Mouse (Mus musculus) layer of hippocampus, adult 11-12 months (tissue): ENCODE measurements around the gene Polr2j.
"Not testable (repeated sequence)": the region's sequence is repeated elsewhere in the genome, so short reads cannot be mapped to it uniquely, and the experiment has no call there.

Source experiments
- DNase-seq: peaks from one replicate; pipeline ENCODE4 v3.0.0; 2022; ENCODE audit warnings: low spot score

Gene Polr2j

GRCm38 (mm10) chr5:136108486-136108885, 7.9 kb upstream of the Polr2j start:
- DNase-seq, result no peak

GRCm38 (mm10) chr5:136109042-136109441, 7.4 kb upstream of the Polr2j start:
- no peak for DNase-seq

DNA sequence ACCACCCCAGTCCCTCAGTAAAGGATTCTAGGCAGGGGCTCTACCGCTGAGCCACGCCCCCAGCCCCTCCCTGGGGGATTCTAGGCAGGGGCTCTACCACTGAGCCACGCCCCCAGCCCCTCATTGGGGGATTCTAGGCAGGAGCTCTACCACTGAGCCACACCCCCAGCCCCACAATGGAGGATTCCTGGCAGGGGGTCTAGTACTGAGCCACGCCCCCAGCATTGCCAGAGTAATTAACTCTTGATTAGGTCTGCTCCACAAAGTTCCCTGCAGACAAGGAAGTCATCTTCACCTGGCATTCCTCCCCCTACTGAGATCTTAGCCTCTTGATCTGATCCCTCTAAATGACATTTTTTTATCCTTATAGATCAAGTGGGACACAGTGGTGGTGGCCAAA, 2.9 kb upstream of the Polr2j start:
- DNase-seq, result not testable (repeated sequence)

DNA sequence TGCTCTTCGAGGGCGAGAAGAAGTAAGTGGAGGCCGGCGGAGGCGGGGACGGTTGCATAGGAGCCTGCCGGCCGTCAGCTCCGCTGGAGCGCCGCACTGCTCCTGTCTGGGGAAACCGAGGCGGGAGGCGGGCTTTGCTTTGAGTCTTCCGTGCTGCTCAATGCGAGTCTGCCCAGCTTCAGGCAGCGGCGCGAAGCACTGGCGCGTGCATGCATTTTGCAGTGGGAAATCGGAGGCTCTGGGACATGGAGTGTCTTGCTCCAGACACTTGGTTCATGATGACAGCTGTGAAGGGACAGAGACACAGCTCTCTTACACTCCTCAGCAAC, 317 bp downstream of the Polr2j start:
- no peak for DNase-seq

- no peak for DNase-seq
Measured at GRCm38 (mm10) chr5:136122165-136122564, 5.7 kb downstream of the Polr2j start.

- DNase-seq, result peak; percentile 96
Measured at GRCm38 (mm10) chr5:136135571-136136291, 19.3 kb downstream of the Polr2j start, which contains the start of the genes Lrwd1 and Alkbh4. Lrwd1 (minus strand) TSS chr5:136136074. Alkbh4 (plus strand) TSS chr5:136136146.

DNA sequence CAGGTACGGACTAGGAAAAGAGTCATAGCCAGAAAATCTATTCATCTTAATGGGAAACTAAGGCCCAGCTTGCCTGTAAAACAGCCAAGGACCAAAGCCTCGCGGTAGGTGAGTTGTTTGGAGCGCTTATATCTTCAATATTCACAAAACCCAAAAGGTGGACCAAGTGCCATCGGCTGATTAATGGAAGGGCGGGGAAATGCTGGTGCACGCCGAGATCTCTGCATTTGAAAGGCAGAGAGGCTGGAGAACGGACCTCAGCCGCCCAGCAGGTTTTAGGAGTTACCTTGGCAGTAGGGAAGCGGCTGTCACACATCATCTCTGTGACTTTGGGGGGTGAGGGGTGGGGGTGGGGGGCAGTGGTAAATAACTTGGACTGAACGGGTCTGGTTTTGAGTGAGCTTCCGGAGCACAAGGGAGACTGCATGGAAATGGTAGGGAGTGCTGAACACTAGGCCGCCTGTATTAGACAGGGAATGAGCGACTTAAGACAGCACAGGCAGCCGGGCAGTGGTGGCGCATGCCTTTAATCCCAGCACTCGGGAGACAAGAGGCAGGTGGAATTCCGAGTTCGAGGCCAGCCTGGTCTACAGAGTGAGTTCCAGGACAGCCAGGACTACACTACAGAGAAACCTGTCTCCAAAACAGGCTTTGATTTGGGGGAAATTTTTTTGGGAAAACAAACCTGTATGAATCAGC, 20.0 kb downstream of the Polr2j start:
- no peak for DNase-seq

GRCm38 (mm10) chr5:136137658-136138274, 21.3 kb downstream of the Polr2j start:
- DNase-seq, result peak; percentile 36

DNA sequence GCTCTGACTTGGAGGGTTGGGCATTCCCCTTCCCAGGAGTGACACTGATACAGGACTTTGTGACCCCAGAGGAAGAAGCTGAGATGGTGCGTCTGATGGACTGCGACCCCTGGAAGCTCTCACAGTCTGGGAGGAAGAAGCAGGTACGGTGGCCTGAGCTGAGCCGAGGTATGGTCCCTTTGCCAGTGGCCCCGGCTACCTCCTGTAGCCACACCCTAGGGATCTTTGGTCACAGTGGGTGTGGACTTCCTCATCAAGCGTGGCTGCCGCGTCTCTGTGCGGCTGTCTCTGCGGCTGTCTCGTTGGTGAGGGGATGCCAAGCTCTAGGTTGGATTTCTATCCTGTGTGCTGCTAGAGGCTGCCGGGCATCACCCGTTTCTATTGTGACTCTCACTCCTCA, 23.0 kb downstream of the Polr2j start:
- no peak for DNase-seq

GRCm38 (mm10) chr5:136140057-136140482, 23.6 kb downstream of the Polr2j start:
- peak; percentile 44 for DNase-seq

DNA sequence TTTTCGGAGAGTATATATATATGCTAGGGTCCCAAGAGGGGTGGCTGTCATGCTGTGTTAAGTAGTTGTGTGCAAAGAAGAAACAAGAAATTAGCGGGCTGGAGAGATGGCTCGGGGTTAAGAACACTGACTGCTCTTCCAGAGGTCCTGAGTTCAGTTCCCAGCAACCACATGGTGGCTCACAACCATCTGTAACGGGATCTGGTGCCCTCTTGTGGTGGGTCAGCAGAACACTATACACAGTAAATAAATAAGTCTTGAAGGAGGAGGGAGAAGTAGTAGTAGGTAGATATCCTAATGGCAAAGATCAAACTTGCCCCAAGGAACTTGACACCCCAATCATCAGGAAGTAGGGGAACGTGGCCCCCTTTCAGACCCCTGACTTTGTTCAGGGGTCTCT, 26.3 kb downstream of the Polr2j start:
- DNase-seq, result no peak

DNA sequence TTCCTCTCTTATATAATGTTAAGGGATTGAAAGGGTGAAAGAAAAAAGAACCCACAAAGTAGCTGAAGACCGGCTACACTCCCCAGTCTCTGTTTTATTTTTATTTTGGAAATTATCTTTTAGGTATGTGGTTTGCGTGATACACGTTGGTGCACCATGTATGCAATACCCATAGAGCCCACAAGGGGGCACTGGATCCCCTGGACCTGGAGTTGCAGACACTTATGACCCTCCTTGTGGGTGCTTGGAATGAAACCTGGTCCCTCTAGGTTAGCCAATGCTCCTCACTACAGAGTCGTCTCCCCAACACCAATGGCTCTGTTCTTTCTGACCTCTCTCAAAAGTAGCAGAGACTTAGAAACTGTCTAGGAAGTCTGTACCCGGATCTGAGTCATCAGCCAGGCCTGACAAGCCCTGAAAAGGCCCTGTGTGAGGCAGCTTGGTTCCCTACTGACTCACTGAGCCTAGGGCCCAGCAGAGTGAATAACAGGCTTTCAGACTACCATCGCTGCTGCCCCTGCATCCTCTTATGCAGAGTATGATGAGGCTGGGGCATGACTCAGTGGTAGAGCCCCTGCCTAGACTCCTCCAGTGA, 26.8 kb downstream of the Polr2j start:
- DNase-seq, result no peak

GRCm38 (mm10) chr5:136144606-136145430, 28.4 kb downstream of the Polr2j start:
- no peak for DNase-seq

DNA sequence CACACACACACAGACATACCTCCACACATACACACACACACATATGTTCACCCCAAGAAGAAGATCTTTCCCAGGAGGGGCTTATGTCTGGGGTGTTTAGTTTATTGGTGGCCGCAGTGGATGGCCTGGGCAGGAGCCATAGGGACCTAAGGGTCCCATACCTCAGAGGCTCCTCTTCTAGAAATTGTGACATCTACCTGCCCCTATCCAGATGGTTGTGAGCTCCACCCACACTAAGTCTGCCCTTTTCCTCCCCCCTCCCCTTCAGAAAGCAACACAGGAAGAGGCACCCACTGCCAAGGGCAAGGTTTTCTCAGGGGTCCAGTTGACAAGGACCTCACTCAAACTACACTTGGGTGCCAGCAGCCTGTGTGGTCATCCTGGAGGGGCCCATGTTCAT, 30.5 kb downstream of the Polr2j start:
- DNase-seq, result no peak

DNA sequence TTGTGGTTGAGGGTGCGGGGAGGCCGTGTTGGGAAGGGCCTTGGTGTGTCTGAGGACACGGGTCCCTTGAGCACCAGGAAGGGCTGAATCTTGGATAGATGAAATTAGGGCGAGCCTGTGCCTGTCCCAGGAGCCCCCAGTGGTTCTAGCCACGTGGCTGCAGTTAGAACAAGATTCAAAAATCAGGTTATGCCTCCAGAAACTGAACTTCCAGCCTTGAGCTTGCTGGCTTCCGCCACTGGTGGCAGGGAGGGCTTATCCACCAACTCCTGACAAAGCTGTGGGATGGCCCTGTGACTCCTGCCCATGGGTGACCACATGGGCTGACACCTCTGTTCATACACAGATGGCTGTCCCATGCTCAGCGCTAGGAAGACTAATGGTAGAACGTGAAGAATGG, 31.3 kb downstream of the Polr2j start:
- no peak for DNase-seq

- not testable (repeated sequence) for DNase-seq
Measured at GRCm38 (mm10) chr5:136149134-136149576, 32.7 kb downstream of the Polr2j start.

- no peak for DNase-seq
Measured at GRCm38 (mm10) chr5:136152365-136152764, 35.9 kb downstream of the Polr2j start.

GRCm38 (mm10) chr5:136155399-136155798, 39.0 kb downstream of the Polr2j start:
- no peak for DNase-seq

DNA sequence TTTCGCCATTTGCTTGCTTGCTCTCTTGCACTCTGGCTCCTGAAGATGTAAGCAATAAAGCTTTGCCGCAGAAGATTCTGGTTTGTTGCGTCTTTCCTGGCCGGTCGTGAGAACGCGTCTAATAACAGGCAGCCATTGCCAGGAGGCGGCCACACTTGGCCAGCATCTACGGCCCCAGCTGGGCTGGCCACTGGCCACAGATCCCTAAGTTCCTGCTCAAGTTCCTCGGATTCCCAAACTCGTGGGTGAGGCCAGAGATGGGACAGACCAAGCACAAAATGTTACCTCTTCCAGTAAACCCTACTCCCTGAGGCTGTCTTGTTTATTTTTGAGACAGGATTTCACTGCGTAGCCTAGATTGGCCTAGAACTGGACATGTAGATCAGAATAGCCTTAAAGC, 43.7 kb downstream of the Polr2j start:
- DNase-seq, result not testable (repeated sequence)

GRCm38 (mm10) chr5:136163807-136164474, 47.5 kb downstream of the Polr2j start:
- DNase-seq, result peak; percentile 60

DNA sequence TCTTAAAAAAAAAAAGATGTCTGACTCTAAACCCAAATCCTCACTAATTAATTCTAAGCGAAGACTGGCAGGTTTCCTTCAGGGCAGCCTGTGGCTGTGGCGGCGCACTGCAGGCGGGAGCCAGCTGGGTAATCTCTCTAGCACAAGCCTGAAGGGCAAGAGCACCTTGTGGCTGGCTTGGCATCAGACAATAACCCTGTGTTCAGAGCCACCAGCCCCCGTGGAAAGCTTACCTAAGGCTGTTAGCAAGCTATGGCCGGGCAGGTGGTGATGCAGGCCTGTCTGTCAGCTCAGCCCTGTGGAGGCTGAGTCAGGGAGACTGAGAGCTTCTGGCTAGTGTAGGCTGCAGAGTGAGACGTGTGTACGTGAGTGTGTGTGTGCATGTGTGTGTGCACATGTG, 48.8 kb downstream of the Polr2j start:
- DNase-seq, result no peak
